Mouse (Mus musculus) cerebellum, adult 18-20 months (tissue): ENCODE measurements around the gene Tcam1.
A peak's percentile ranks its signal among the peaks of the same experiment; 100 is the strongest.

ENCODE experiments used
- DNase-seq, 2 experiments: peaks; one replicate each; pipeline ENCODE4 v3.0.0; 2021

The Tcam1 gene

GRCm38 (mm10) chr11:106324858-106325257 lies 48.4 kb downstream of the Tcam1 start:
- no peak for DNase-seq

GRCm38 (mm10) chr11:106325566-106326206 lies 49.2 kb downstream of the Tcam1 start:
- peak; percentile 74 to 80 for DNase-seq

- DNase-seq, result no peak
Observed at GRCm38 (mm10) chr11:106326475-106326874, 50.0 kb downstream of the Tcam1 start.

GRCm38 (mm10) chr11:106328521-106328920 lies 52.0 kb downstream of the Tcam1 start:
- no peak for DNase-seq

- no peak for DNase-seq
Observed at GRCm38 (mm10) chr11:106329128-106329527, 52.7 kb downstream of the Tcam1 start.

GRCm38 (mm10) chr11:106329682-106330081 lies 53.2 kb downstream of the Tcam1 start:
- DNase-seq, result peak; percentile 31

- peak; percentile 15 to 28 for DNase-seq
Observed at GRCm38 (mm10) chr11:106332458-106332857, 56.0 kb downstream of the Tcam1 start.

GRCm38 (mm10) chr11:106334066-106334465 lies 57.6 kb downstream of the Tcam1 start:
- no peak for DNase-seq

GRCm38 (mm10) chr11:106338029-106338428 lies 61.6 kb downstream of the Tcam1 start:
- no peak for DNase-seq
